ENCODE assay signal across 28 mouse cellular contexts in genomic region chr4:151161869-151162268, GRCm38 (mm10).
A peak's percentile ranks its signal among the peaks of the same experiment; 100 is the strongest.
DNase-seq lines count a peak whose midpoint lies in the region; ATAC-seq lines count a peak whose summit lies in the region.
"Had no signal": no experiment of that assay in that cellular context is flagged by ENCODE, and none has a peak within 500 bp of the region (broad histone marks: within the 10 kb centered on the region; RNA-seq: fewer than 3 reads in every experiment).

No protein-coding gene starts in this region.

- H3K27me3 ChIP-seq in kidney, embryonic 16.5 days (ENCODE audit: insufficient read depth, low read length): peaks cover 4% of the 10 kb centered on the region; the same call in 1 of the 2 replicates
- peaks cover 6% of the 10 kb centered on the region; the same call in 1 of the 2 replicates for H3K27me3 ChIP-seq in kidney, embryonic 14.5 days (ENCODE audit: control insufficient read depth, insufficient read depth, low read length)
- peaks cover 18% of the 10 kb centered on the region; the same call in 1 of the 2 replicates for H3K27me3 ChIP-seq in limb, embryonic 10.5 days (ENCODE audit: low read depth, poor library complexity, severe bottlenecking)
- H3K27me3 ChIP-seq in hindbrain, embryonic 14.5 days (ENCODE audit: control insufficient read depth, insufficient read depth, low read length): peaks cover 32% of the 10 kb centered on the region

- peak; percentile 20 for DNase-seq in 3T3-L1 (ENCODE audit: low read depth, low spot score)
- peak; percentile 53 for DNase-seq in embryo, embryonic 10.5 days (ENCODE audit: low spot score)
- DNase-seq in limb, embryonic 10.5 days (ENCODE audit: low spot score): peak; percentile 54
- no peak for DNase-seq in hindbrain, embryonic 14.5 days (ENCODE audit: low spot score)
- DNase-seq in right cerebral cortex, postnatal 36 days (ENCODE audit: low spot score in 2 of 2): no peak
- DNase-seq: adrenal gland, adult 2 months; adrenal gland, postnatal 36 days; cerebellum, adult 18-20 months; gastrocnemius, postnatal 14 days; heart, postnatal 14 days; kidney, adult 9 months; right cerebral cortex, adult 18-20 months; right cerebral cortex, postnatal 4 days; thymus, adult 18-20 months; thymus, postnatal 25 days had no signal

- H3K9ac ChIP-seq in kidney, embryonic 16.5 days (replicated peaks; ENCODE audit: low read length): no peak overlapping the region
- H3K9ac ChIP-seq in kidney, embryonic 14.5 days (ENCODE audit: low read depth, low read length): no peak overlapping the region
- no peak overlapping the region for H3K9ac ChIP-seq in hindbrain, embryonic 14.5 days
- H3K9ac ChIP-seq: embryonic facial prominence, embryonic 15.5 days; forebrain, embryonic 12.5 days; liver, embryonic 15.5 days; midbrain, embryonic 15.5 days had no signal

- no peaks in the 10 kb centered on the region for H3K9me3 ChIP-seq in kidney, embryonic 16.5 days (ENCODE audit: low read length)
- no peaks in the 10 kb centered on the region for H3K9me3 ChIP-seq in kidney, embryonic 14.5 days (ENCODE audit: control insufficient read depth, low read length)
- no peaks in the 10 kb centered on the region for H3K9me3 ChIP-seq in limb, embryonic 10.5 days (replicated peaks)
- H3K9me3 ChIP-seq in hindbrain, embryonic 14.5 days (ENCODE audit: control insufficient read depth, low read length): no peaks in the 10 kb centered on the region
- H3K9me3 ChIP-seq: embryonic facial prominence, embryonic 15.5 days; forebrain, embryonic 12.5 days; liver, embryonic 15.5 days; midbrain, embryonic 15.5 days had no signal

- H3K36me3 ChIP-seq in kidney, embryonic 16.5 days (ENCODE audit: insufficient read depth, low read length): no peaks in the 10 kb centered on the region
- H3K36me3 ChIP-seq in kidney, embryonic 14.5 days (ENCODE audit: control insufficient read depth, insufficient read depth, low read length): no peaks in the 10 kb centered on the region
- no peaks in the 10 kb centered on the region for H3K36me3 ChIP-seq in limb, embryonic 10.5 days
- no peaks in the 10 kb centered on the region for H3K36me3 ChIP-seq in hindbrain, embryonic 14.5 days (replicated peaks; ENCODE audit: control insufficient read depth, insufficient read depth)
- H3K36me3 ChIP-seq: embryonic facial prominence, embryonic 15.5 days; forebrain, embryonic 12.5 days; liver, embryonic 15.5 days; midbrain, embryonic 15.5 days had no signal

- no peak overlapping the region for H3K27ac ChIP-seq in kidney, embryonic 16.5 days (ENCODE audit: low read length)
- H3K27ac ChIP-seq in kidney, embryonic 14.5 days (ENCODE audit: low read depth, low read length): no peak overlapping the region
- H3K27ac ChIP-seq in limb, embryonic 10.5 days: no peak overlapping the region
- no peak overlapping the region for H3K27ac ChIP-seq in hindbrain, embryonic 14.5 days
- H3K27ac ChIP-seq: embryonic facial prominence, embryonic 15.5 days; forebrain, embryonic 12.5 days; hindbrain, postnatal 0 days; liver, embryonic 15.5 days; macrophage; midbrain, embryonic 15.5 days; stomach, postnatal 0 days had no signal

- H3K4me1 ChIP-seq in kidney, embryonic 16.5 days (ENCODE audit: insufficient read depth, low read length): no peaks in the 10 kb centered on the region
- no peaks in the 10 kb centered on the region for H3K4me1 ChIP-seq in kidney, embryonic 14.5 days (ENCODE audit: control insufficient read depth, insufficient read depth, low read length)
- no peaks in the 10 kb centered on the region for H3K4me1 ChIP-seq in limb, embryonic 10.5 days
- peaks cover 12% of the 10 kb centered on the region for H3K4me1 ChIP-seq in hindbrain, embryonic 14.5 days (replicated peaks; ENCODE audit: control insufficient read depth, insufficient read depth, low read length)
- H3K4me1 ChIP-seq: liver, embryonic 15.5 days had no signal

- ATAC-seq in kidney, embryonic 16.5 days (ENCODE audit: low FRiP score, low TSS enrichment): 0 out of 2 replicates have a peak, but pooled peaks have one; percentile 19
- ATAC-seq in kidney, embryonic 14.5 days (ENCODE audit: low FRiP score, low TSS enrichment): no peak
- ATAC-seq in hindbrain, embryonic 14.5 days (ENCODE audit: low FRiP score): no peak
- no peak for ATAC-seq in inflammation-experienced regulatory T-cells, adult 6 months
- ATAC-seq: activated CD4-positive, CD25-positive, alpha-beta regulatory T cell, adult 4 months; hindbrain, postnatal 0 days; intestine, embryonic 16.5 days; lung, postnatal 0 days; midbrain, embryonic 15.5 days had no signal

- 47% methylated on average over 6 of the region's 6 CpGs for WGBS in kidney, embryonic 16.5 days
- 41% methylated on average over 6 of the region's 6 CpGs for WGBS in kidney, embryonic 14.5 days
- 46% methylated on average over 6 of the region's 6 CpGs for WGBS in limb, embryonic 10.5 days
- 46% methylated on average over 6 of the region's 6 CpGs for WGBS in hindbrain, embryonic 14.5 days

- no peak overlapping the region for H3K4me3 ChIP-seq in kidney, embryonic 16.5 days (ENCODE audit: low read length)
- no peak overlapping the region for H3K4me3 ChIP-seq in kidney, embryonic 14.5 days (ENCODE audit: low read length)
- H3K4me3 ChIP-seq in limb, embryonic 10.5 days: no peak overlapping the region
- no peak overlapping the region for H3K4me3 ChIP-seq in hindbrain, embryonic 14.5 days (replicated peaks; ENCODE audit: low read length)
- H3K4me3 ChIP-seq: embryonic facial prominence, embryonic 15.5 days; forebrain, embryonic 12.5 days; liver, embryonic 15.5 days; midbrain, embryonic 15.5 days had no signal

- no peak overlapping the region for H3K4me2 ChIP-seq in kidney, embryonic 16.5 days (replicated peaks; ENCODE audit: low read depth, low read length)
- no peak overlapping the region for H3K4me2 ChIP-seq in kidney, embryonic 14.5 days (replicated peaks; ENCODE audit: low read depth, low read length)
- no peak overlapping the region for H3K4me2 ChIP-seq in hindbrain, embryonic 14.5 days (replicated peaks)
- H3K4me2 ChIP-seq: embryonic facial prominence, embryonic 15.5 days; forebrain, embryonic 12.5 days; liver, embryonic 15.5 days; midbrain, embryonic 15.5 days had no signal

Comparison
In these comparisons a context has a peak if more than half of its experiments do, and no peak if none do; other contexts are left out.
1. DNase-seq: peak in 3T3-L1 (single experiment), embryo, embryonic 10.5 days (single experiment) and limb, embryonic 10.5 days (single experiment); none in hindbrain, embryonic 14.5 days (single experiment) and right cerebral cortex, postnatal 36 days (0 of 2).